Mouse (Mus musculus): Measurements from ENCODE around the gene Parp11. TPM values are rescaled to one million over a fixed set of nuclear protein-coding genes. Genes with fewer than 3 reads are reported as not detected.

Gene Parp11
- polyA plus RNA-seq, 1 experiment from 2014 or later: 8.2 TPM

- ATAC-seq: no peak
- WGBS (ENCODE audit: insufficient replicate concordance): 85% methylated on average over 8 of the region's 8 CpGs
- H3K27ac ChIP-seq: no peak overlapping the region
These were observed 27.3 kb downstream of the Parp11 start for GRCm38 (mm10) chr6:127473961-127474360.

GRCm38 (mm10) chr6:127475231-127475630, 28.6 kb downstream of the Parp11 start:
- ATAC-seq: no peak
- Histone ChIP-seq H3K9ac (no peak overlapping the region), H3K36me3 (peaks cover 26% of the 10 kb centered on the region), H3K9me3 (replicated peaks) (no peaks in the 10 kb centered on the region), H3K27me3 (replicated peaks) (no peaks in the 10 kb centered on the region), H3K4me3 (no peak overlapping the region), H3K4me1 (peaks cover 12% of the 10 kb centered on the region; the same call in 1 of the 2 replicates), H3K27ac (no peak overlapping the region), H3K4me2 (no peak overlapping the region)
- 78% methylated on average over 3 of the region's 3 CpGs for WGBS (ENCODE audit: insufficient replicate concordance)

More at GRCm38 (mm10) chr6:127473961-127474360, 27.3 kb downstream of the Parp11 start:
- Histone ChIP-seq H3K4me2 (no peak overlapping the region), H3K9ac (no peak overlapping the region), H3K4me1 (peaks cover 12% of the 10 kb centered on the region; the same call in 1 of the 2 replicates), H3K9me3 (replicated peaks) (no peaks in the 10 kb centered on the region), H3K36me3 (peaks cover 22% of the 10 kb centered on the region; the same call in 1 of the 2 replicates), H3K4me3 (no peak overlapping the region), H3K27me3 (replicated peaks) (no peaks in the 10 kb centered on the region)

GRCm38 (mm10) chr6:127491046-127491445, 44.4 kb downstream of the Parp11 start:
- no peaks in the 10 kb centered on the region for H3K27me3 ChIP-seq (replicated peaks)
- no peak overlapping the region for H3K4me3 ChIP-seq
- H3K36me3 ChIP-seq: no peaks in the 10 kb centered on the region
- H3K9ac ChIP-seq: no peak overlapping the region
- no peak overlapping the region for H3K4me2 ChIP-seq
- WGBS (ENCODE audit: insufficient replicate concordance): 69% methylated on average over 6 of the region's 6 CpGs
- H3K27ac ChIP-seq: no peak overlapping the region
- no peaks in the 10 kb centered on the region for H3K9me3 ChIP-seq (replicated peaks)
- no peak for ATAC-seq
- H3K4me1 ChIP-seq: no peaks in the 10 kb centered on the region

- WGBS (ENCODE audit: insufficient replicate concordance): 43% methylated on average over 4 of the region's 4 CpGs
- Histone ChIP-seq H3K27ac (no peak overlapping the region), H3K4me1 (no peaks in the 10 kb centered on the region), H3K4me2 (no peak overlapping the region), H3K27me3 (replicated peaks) (no peaks in the 10 kb centered on the region), H3K9ac (no peak overlapping the region), H3K9me3 (replicated peaks) (no peaks in the 10 kb centered on the region), H3K4me3 (no peak overlapping the region), H3K36me3 (no peaks in the 10 kb centered on the region)
- ATAC-seq: no peak
These were observed 45.9 kb downstream of the Parp11 start for GRCm38 (mm10) chr6:127492561-127492960.

GRCm38 (mm10) chr6:127493750-127494149, 47.1 kb downstream of the Parp11 start:
- H3K36me3 ChIP-seq: no peaks in the 10 kb centered on the region
- H3K4me3 ChIP-seq: no peak overlapping the region
- H3K9me3 ChIP-seq (replicated peaks): no peaks in the 10 kb centered on the region
- no peaks in the 10 kb centered on the region for H3K4me1 ChIP-seq
- no peaks in the 10 kb centered on the region for H3K27me3 ChIP-seq (replicated peaks)
- no peak overlapping the region for H3K9ac ChIP-seq
- WGBS (ENCODE audit: insufficient replicate concordance): 82% methylated on average over 13 of the region's 13 CpGs
- ATAC-seq: no peak
- H3K4me2 ChIP-seq: no peak overlapping the region
- H3K27ac ChIP-seq: no peak overlapping the region

GRCm38 (mm10) chr6:127494357-127494756, 47.7 kb downstream of the Parp11 start:
- Histone ChIP-seq H3K9ac (no peak overlapping the region), H3K9me3 (replicated peaks) (no peaks in the 10 kb centered on the region), H3K4me3 (no peak overlapping the region), H3K27me3 (replicated peaks) (no peaks in the 10 kb centered on the region), H3K36me3 (no peaks in the 10 kb centered on the region), H3K4me2 (no peak overlapping the region), H3K27ac (no peak overlapping the region), H3K4me1 (no peaks in the 10 kb centered on the region)
- ATAC-seq: no peak
- WGBS (ENCODE audit: insufficient replicate concordance): 77% methylated on average over 9 of the region's 9 CpGs

GRCm38 (mm10) chr6:127495251-127495650, 48.6 kb downstream of the Parp11 start:
- H3K4me1 ChIP-seq: no peaks in the 10 kb centered on the region
- no peaks in the 10 kb centered on the region for H3K36me3 ChIP-seq
- no peaks in the 10 kb centered on the region for H3K27me3 ChIP-seq (replicated peaks)
- H3K27ac ChIP-seq: no peak overlapping the region
- H3K4me3 ChIP-seq: no peak overlapping the region
- no peak for ATAC-seq
- WGBS (ENCODE audit: insufficient replicate concordance): 69% methylated on average over 2 of the region's 2 CpGs
- H3K4me2 ChIP-seq: no peak overlapping the region
- no peak overlapping the region for H3K9ac ChIP-seq
- H3K9me3 ChIP-seq (replicated peaks): no peaks in the 10 kb centered on the region

- ATAC-seq: no peak
- no peaks in the 10 kb centered on the region for H3K9me3 ChIP-seq (replicated peaks)
- no peaks in the 10 kb centered on the region for H3K27me3 ChIP-seq (replicated peaks)
- no peak overlapping the region for H3K4me3 ChIP-seq
- H3K4me1 ChIP-seq: no peaks in the 10 kb centered on the region
- no peak overlapping the region for H3K4me2 ChIP-seq
- no peaks in the 10 kb centered on the region for H3K36me3 ChIP-seq
- no peak overlapping the region for H3K9ac ChIP-seq
- H3K27ac ChIP-seq: no peak overlapping the region
- WGBS (ENCODE audit: insufficient replicate concordance): 22% methylated on average over 6 of the region's 6 CpGs
These were observed 49.2 kb downstream of the Parp11 start for GRCm38 (mm10) chr6:127495876-127496275.

- no peak overlapping the region for H3K4me2 ChIP-seq
- no peak overlapping the region for H3K4me3 ChIP-seq
- H3K4me1 ChIP-seq: no peaks in the 10 kb centered on the region
- 76% methylated on average over 18 of the region's 18 CpGs for WGBS (ENCODE audit: insufficient replicate concordance)
- no peaks in the 10 kb centered on the region for H3K9me3 ChIP-seq (replicated peaks)
- H3K9ac ChIP-seq: no peak overlapping the region
- no peak for ATAC-seq
- H3K27ac ChIP-seq: no peak overlapping the region
- H3K36me3 ChIP-seq: no peaks in the 10 kb centered on the region
- H3K27me3 ChIP-seq (replicated peaks): no peaks in the 10 kb centered on the region
These were observed 50.4 kb downstream of the Parp11 start for GRCm38 (mm10) chr6:127496841-127497656.

GRCm38 (mm10) chr6:127500119-127500518, 53.5 kb downstream of the Parp11 start:
- no peaks in the 10 kb centered on the region for H3K27me3 ChIP-seq (replicated peaks)
- H3K27ac ChIP-seq: no peak overlapping the region
- H3K4me2 ChIP-seq: no peak overlapping the region
- H3K36me3 ChIP-seq: no peaks in the 10 kb centered on the region
- 60% methylated on average over 9 of the region's 9 CpGs for WGBS (ENCODE audit: insufficient replicate concordance)
- H3K4me1 ChIP-seq: no peaks in the 10 kb centered on the region
- no peak overlapping the region for H3K4me3 ChIP-seq
- H3K9me3 ChIP-seq (replicated peaks): no peaks in the 10 kb centered on the region
- H3K9ac ChIP-seq: no peak overlapping the region
- ATAC-seq: no peak

- Histone ChIP-seq H3K4me1 (no peaks in the 10 kb centered on the region), H3K9me3 (replicated peaks) (no peaks in the 10 kb centered on the region), H3K27ac (no peak overlapping the region), H3K9ac (no peak overlapping the region), H3K4me3 (no peak overlapping the region), H3K27me3 (replicated peaks) (no peaks in the 10 kb centered on the region; the same call in 1 of the 2 replicates), H3K36me3 (no peaks in the 10 kb centered on the region), H3K4me2 (no peak overlapping the region)
- ATAC-seq: no peak
- WGBS (ENCODE audit: insufficient replicate concordance): 69% methylated on average over 3 of the region's 3 CpGs
These were observed 54.2 kb downstream of the Parp11 start for GRCm38 (mm10) chr6:127500806-127501205.

GRCm38 (mm10) chr6:127502530-127502929, 55.9 kb downstream of the Parp11 start:
- no peak overlapping the region for H3K4me3 ChIP-seq
- H3K27me3 ChIP-seq (replicated peaks): no peaks in the 10 kb centered on the region; the same call in 1 of the 2 replicates
- WGBS (ENCODE audit: insufficient replicate concordance): 44% methylated on average over 3 of the region's 3 CpGs
- H3K36me3 ChIP-seq: no peaks in the 10 kb centered on the region
- ATAC-seq: no peak
- no peaks in the 10 kb centered on the region for H3K4me1 ChIP-seq
- no peak overlapping the region for H3K27ac ChIP-seq
- no peaks in the 10 kb centered on the region for H3K9me3 ChIP-seq (replicated peaks)
- no peak overlapping the region for H3K4me2 ChIP-seq
- no peak overlapping the region for H3K9ac ChIP-seq

Measured in liver, embryonic 12.5 days (tissue).